Mouse (Mus musculus): Measurements from ENCODE around the gene Arhgap15. TPM values are rescaled to one million over a fixed set of nuclear protein-coding genes. Genes with fewer than 3 reads are reported as not detected.
A peak's percentile ranks its signal among the peaks of the same experiment; 100 is the strongest.

Arhgap15 gene
- total and polyA plus RNA-seq, 3 experiments: 16.6 to 40.3 (median 19.8) TPM

DNA sequence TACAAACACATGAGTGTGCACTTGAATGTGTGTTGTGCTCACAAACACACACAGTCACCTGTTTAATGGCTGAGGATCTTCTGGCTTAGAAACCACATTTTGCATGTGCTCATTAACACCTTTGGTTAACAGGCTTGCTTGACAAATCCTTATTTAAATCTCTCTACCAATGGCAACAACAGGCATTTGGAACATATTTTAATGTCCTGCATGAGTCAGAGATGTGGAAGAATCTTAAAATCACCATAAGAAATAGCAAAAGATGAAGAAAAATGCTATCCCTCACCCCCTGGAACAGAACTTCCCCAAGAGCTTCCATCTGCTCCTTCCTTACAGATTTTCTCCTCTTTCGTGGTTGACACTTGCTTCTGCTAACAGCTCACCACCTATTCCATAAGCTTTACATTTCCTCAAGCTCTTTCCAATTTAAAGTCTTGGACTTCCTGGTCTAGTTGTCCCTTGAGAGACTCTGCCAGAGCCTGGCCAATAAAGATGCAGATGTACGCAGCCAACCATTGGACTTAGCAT is 35.9 kb upstream of the Arhgap15 start:
- dilution Hi-C loops (cut with MboI; ENCODE audit: extremely low pct_ligation_motif_present, extremely low pct_unique_long_range_greater_than_20kb, low sequenced_read_pairs): no loop called here
- Histone ChIP-seq H3K9ac (ENCODE audit: insufficient read depth, low read depth) (no peak overlapping the region), H3K36me3 (replicated peaks in 1 of 2; ENCODE audit: control insufficient read depth in 1 of 2, insufficient read depth in 1 of 2, low read length in 1 of 2) (no peaks in the 10 kb centered on the region), H3K4me3 (replicated peaks in 1 of 3; ENCODE audit: low read depth in 2 of 3, low read length in 2 of 3, poor library complexity in 1 of 3) (no peak overlapping the region), H3K79me2 (replicated peaks; ENCODE audit: control insufficient read depth, extremely low read depth, insufficient read depth, poor library complexity, severe bottlenecking) (no peaks in the 10 kb centered on the region), H3K27me3 (replicated peaks) (no peaks in the 10 kb centered on the region), H3K4me2 (ENCODE audit: insufficient read depth, low read depth, poor library complexity, severe bottlenecking) (no peak overlapping the region), H3K27ac (ENCODE audit: insufficient read depth, low read depth) (no peak overlapping the region), H3K9me3 (replicated peaks; ENCODE audit: low read length) (no peaks in the 10 kb centered on the region), H3K4me1 (ENCODE audit: control insufficient read depth in 1 of 2, insufficient read depth in 2 of 2) (peaks cover 0 to 5% of the 10 kb centered on the region in 2 experiments; a peak in 2 of 4 replicates)
- TF ChIP-seq BHLHE40 (IDR thresholded peaks at IDR 0.05; ENCODE audit: low read depth, low read length) (no peak), ZMIZ1 (IDR thresholded peaks at IDR 0.05; ENCODE audit: low read depth, low read length) (no peak), TBP (conservative IDR thresholded peaks at IDR 0.05; ENCODE audit: low read depth, low read length) (no peak), JUN (IDR thresholded peaks at IDR 0.05; ENCODE audit: insufficient read depth, low read depth, low read length) (no peak)
- no peak for DNase-seq (ENCODE audit: extremely low read depth)
- in situ Hi-C loops (cut with MboI; ENCODE audit: low pct_ligation_motif_present, low pct_unique_long_range_greater_than_20kb, low sequenced_read_pairs): no loop called here

DNA sequence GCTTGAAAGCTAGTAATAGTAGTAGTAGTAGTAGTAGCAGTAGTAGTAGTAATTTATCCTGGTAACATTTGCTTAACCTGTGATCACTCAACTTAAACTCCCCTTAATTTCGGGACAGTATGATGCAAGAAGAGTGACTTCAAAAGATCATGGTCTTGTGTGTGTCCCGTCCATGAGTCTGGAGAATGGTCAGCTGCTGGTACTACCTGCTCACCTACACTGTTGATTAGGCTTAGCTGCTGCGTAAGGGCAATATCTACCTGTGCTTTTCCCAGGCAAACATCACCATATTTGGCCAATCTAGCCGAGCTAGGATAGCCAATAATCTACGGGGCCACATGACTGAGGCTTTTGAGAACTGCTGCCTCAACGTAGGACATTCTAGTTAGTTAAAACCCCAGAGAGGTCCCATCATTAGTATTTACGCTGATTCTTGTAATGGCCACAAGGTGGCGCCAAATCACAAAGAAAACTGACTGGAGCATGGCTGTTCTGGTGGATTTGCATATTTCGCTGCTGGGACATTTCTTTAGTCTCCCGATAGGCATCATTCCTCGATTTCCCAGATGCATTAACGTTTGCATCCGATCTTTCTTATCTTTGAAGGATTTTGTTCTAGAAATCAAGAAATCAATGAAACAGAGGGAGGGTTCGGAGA is 26.0 kb upstream of the Arhgap15 start:
- Histone ChIP-seq H3K36me3 (replicated peaks in 1 of 2; ENCODE audit: control insufficient read depth in 1 of 2, insufficient read depth in 1 of 2, low read length in 1 of 2) (no peaks in the 10 kb centered on the region), H3K4me2 (ENCODE audit: insufficient read depth, low read depth, poor library complexity, severe bottlenecking) (peak overlapping the region; percentile 45), H3K27ac (ENCODE audit: insufficient read depth, low read depth) (no peak overlapping the region), H3K4me1 (ENCODE audit: control insufficient read depth in 1 of 2, insufficient read depth in 2 of 2) (peaks cover 4 to 11% of the 10 kb centered on the region in 2 experiments), H3K9ac (ENCODE audit: insufficient read depth, low read depth) (no peak overlapping the region), H3K4me3 (replicated peaks in 1 of 3; ENCODE audit: low read depth in 2 of 3, low read length in 2 of 3, poor library complexity in 1 of 3) (peak overlapping the region in 2 of 3 experiments; percentile 23 to 39), H3K9me3 (replicated peaks; ENCODE audit: low read length) (no peaks in the 10 kb centered on the region), H3K79me2 (replicated peaks; ENCODE audit: control insufficient read depth, extremely low read depth, insufficient read depth, poor library complexity, severe bottlenecking) (no peaks in the 10 kb centered on the region), H3K27me3 (replicated peaks) (no peaks in the 10 kb centered on the region)
- in situ Hi-C loops (cut with MboI; ENCODE audit: low pct_ligation_motif_present, low pct_unique_long_range_greater_than_20kb, low sequenced_read_pairs): no loop called here
- DNase-seq (ENCODE audit: extremely low read depth): peak; percentile 91
- dilution Hi-C loops (cut with MboI; ENCODE audit: extremely low pct_ligation_motif_present, extremely low pct_unique_long_range_greater_than_20kb, low sequenced_read_pairs): no loop called here
- TF ChIP-seq MYC (IDR thresholded peaks at IDR 0.05; ENCODE audit: low read depth, low read length) (peak; percentile 92), ZKSCAN1 (IDR thresholded peaks at IDR 0.05; ENCODE audit: borderline replicate concordance, low read depth, low read length) (no peak), USF1 (IDR thresholded peaks at IDR 0.05; ENCODE audit: low read depth, low read length) (no peak), NELFE (IDR thresholded peaks at IDR 0.05; ENCODE audit: low read depth, low read length) (no peak; the same call in 1 of the 2 replicates), CTCF (conservative IDR thresholded peaks at IDR 0.05 in 1 of 2, IDR thresholded peaks at IDR 0.05 in 1 of 2; ENCODE audit: low read depth in 2 of 2, low read length in 2 of 2) (peak; percentile 64 to 93; a peak in 3 of 4 replicates), IRF4 (IDR thresholded peaks at IDR 0.05; ENCODE audit: low read depth, low read length) (0 out of 2 replicates have a peak, but pooled peaks have one; percentile 38), UBTF (IDR thresholded peaks at IDR 0.05; ENCODE audit: low read depth, low read length) (no peak), HCFC1 (IDR thresholded peaks at IDR 0.05; ENCODE audit: low read depth, low read length) (peak; percentile 34; the same call in 1 of the 2 replicates), NRF1 (IDR thresholded peaks at IDR 0.05; ENCODE audit: low read depth, low read length) (no peak), ELF1 (IDR thresholded peaks at IDR 0.05; ENCODE audit: low read depth, low read length) (no peak), GABPA (IDR thresholded peaks at IDR 0.05; ENCODE audit: insufficient replicate concordance, low read depth, low read length) (no peak), TBP (conservative IDR thresholded peaks at IDR 0.05; ENCODE audit: low read depth, low read length) (no peak), E2F4 (IDR thresholded peaks at IDR 0.05; ENCODE audit: insufficient replicate concordance, low read depth, low read length) (no peak), POLR2A (IDR thresholded peaks at IDR 0.05; ENCODE audit: low read depth, low read length) (no peak), RAD21 (IDR thresholded peaks at IDR 0.05; ENCODE audit: low read depth, low read length) (peak; percentile 98), ZC3H11A (IDR thresholded peaks at IDR 0.05; ENCODE audit: low read depth, low read length) (peak; percentile 80), SIN3A (IDR thresholded peaks at IDR 0.05; ENCODE audit: low read length) (peak; percentile 35; the same call in 1 of the 2 replicates), SMC3 (IDR thresholded peaks at IDR 0.05; ENCODE audit: low read depth, low read length) (peak; percentile 96), MAX (IDR thresholded peaks at IDR 0.05; ENCODE audit: low read length) (peak; percentile 50; the same call in 1 of the 2 replicates), MAZ (IDR thresholded peaks at IDR 0.05; ENCODE audit: low read depth, low read length) (no peak), ZMIZ1 (IDR thresholded peaks at IDR 0.05; ENCODE audit: low read depth, low read length) (no peak), USF2 (conservative IDR thresholded peaks at IDR 0.05; ENCODE audit: low read depth, low read length) (no peak), PAX5 (IDR thresholded peaks at IDR 0.05; ENCODE audit: low read length) (no peak), MAFK (IDR thresholded peaks at IDR 0.05; ENCODE audit: insufficient replicate concordance, low read length) (no peak; the same call in 1 of the 2 replicates), MXI1 (IDR thresholded peaks at IDR 0.05; ENCODE audit: low read depth, low read length) (no peak), EP300 (IDR thresholded peaks at IDR 0.05; ENCODE audit: low read length) (no peak)

Data from CH12.LX (cell line).